ENCODE assay signal across 18 mouse cellular contexts in genomic region chr2:117440801-117441281, GRCm38 (mm10).
DNase-seq lines count a peak whose midpoint lies in the region; ATAC-seq and TF ChIP-seq lines count a peak whose summit lies in the region.
"Had no signal": no experiment of that assay in that cellular context is flagged by ENCODE, and none has a peak within 500 bp of the region (broad histone marks: within the 10 kb centered on the region; RNA-seq: fewer than 3 reads in every experiment).

No protein-coding gene starts in this region.

- H3K27ac ChIP-seq in midbrain, embryonic 11.5 days (ENCODE audit: low read depth, low read length): no peak overlapping the region
- no peak overlapping the region for H3K27ac ChIP-seq in heart, adult 2 months
- H3K27ac ChIP-seq: embryonic facial prominence, embryonic 12.5 days; hindbrain, embryonic 10.5 days; kidney, postnatal 0 days; limb, embryonic 12.5 days; liver, embryonic 13.5 days; lung, embryonic 15.5 days; stomach, embryonic 15.5 days had no signal

- no peaks in the 10 kb centered on the region for H3K36me3 ChIP-seq in midbrain, embryonic 11.5 days (ENCODE audit: control insufficient read depth, insufficient read depth, low read length)
- no peaks in the 10 kb centered on the region for H3K36me3 ChIP-seq in heart, adult 2 months (ENCODE audit: control insufficient read depth, insufficient read depth, low read length)
- H3K36me3 ChIP-seq: embryonic facial prominence, embryonic 12.5 days; hindbrain, embryonic 10.5 days; limb, embryonic 12.5 days; liver, embryonic 13.5 days; lung, embryonic 15.5 days; stomach, embryonic 15.5 days had no signal

- no peaks in the 10 kb centered on the region for H3K79me2 ChIP-seq in heart, adult 2 months (replicated peaks; ENCODE audit: control insufficient read depth, insufficient read depth, low read length)

- no peak for ATAC-seq in midbrain, embryonic 11.5 days (ENCODE audit: low FRiP score)

- no peak for TF ChIP-seq POLR2A in heart, adult 2 months (IDR thresholded peaks at IDR 0.05; ENCODE audit: insufficient read depth, low read depth, low read length)

- no peak overlapping the region for H3K4me2 ChIP-seq in midbrain, embryonic 11.5 days
- H3K4me2 ChIP-seq: embryonic facial prominence, embryonic 12.5 days; liver, embryonic 13.5 days; lung, embryonic 15.5 days; stomach, embryonic 15.5 days had no signal

- WGBS in midbrain, embryonic 11.5 days: 81% methylated on average over 7 of the region's 7 CpGs
- 70% methylated on average over 7 of the region's 7 CpGs for WGBS in heart, adult 2 months

- DNase-seq in CD4-positive, CD25-positive, alpha-beta regulatory T cell, adult 2 months (ENCODE audit: low read depth, low spot score): peak; percentile 69
- DNase-seq in CD8-positive naive resting alpha-beta T cell, adult 2 months (ENCODE audit: low read depth in 2 of 2, low spot score in 2 of 2): peak; percentile 21 to 29
- DNase-seq in adrenal gland, postnatal 36 days: peak; percentile 29 to 40
- peak; percentile 74 for DNase-seq in thymus, postnatal 14 days
- DNase-seq in midbrain, embryonic 11.5 days (ENCODE audit: low spot score, missing footprints): no peak
- DNase-seq in heart, adult 2 months: no peak
- DNase-seq in spleen, adult 18-20 months: no peak
- DNase-seq: cerebellum, adult 2 months; liver, embryonic 13.5 days; midbrain, embryonic 14.5 days; right cerebral cortex, adult 18-20 months had no signal

- H3K4me1 ChIP-seq in midbrain, embryonic 11.5 days (ENCODE audit: control insufficient read depth, insufficient read depth, low read length): no peaks in the 10 kb centered on the region
- H3K4me1 ChIP-seq in heart, adult 2 months (ENCODE audit: control insufficient read depth, insufficient read depth, low read length): no peaks in the 10 kb centered on the region; the same call in 1 of the 2 replicates
- H3K4me1 ChIP-seq: embryonic facial prominence, embryonic 12.5 days; hindbrain, embryonic 10.5 days; limb, embryonic 12.5 days; liver, embryonic 13.5 days; lung, embryonic 15.5 days; stomach, embryonic 15.5 days had no signal

- no peaks in the 10 kb centered on the region for H3K9me3 ChIP-seq in midbrain, embryonic 11.5 days (ENCODE audit: control insufficient read depth, low read length)
- H3K9me3 ChIP-seq: embryonic facial prominence, embryonic 12.5 days; hindbrain, embryonic 10.5 days; limb, embryonic 12.5 days; liver, embryonic 13.5 days; lung, embryonic 15.5 days; stomach, embryonic 15.5 days had no signal

- no peak for TF ChIP-seq EP300 in heart, adult 2 months (IDR thresholded peaks at IDR 0.05; ENCODE audit: insufficient read depth, low read depth, low read length)

- intact Hi-C loops in heart, adult 2 months (cut with DNase I): no loop called here

- TF ChIP-seq CTCF in heart, adult 2 months (IDR thresholded peaks at IDR 0.05): no peak

- no peak overlapping the region for H3K9ac ChIP-seq in midbrain, embryonic 11.5 days (ENCODE audit: low read length)
- no peak overlapping the region for H3K9ac ChIP-seq in heart, adult 2 months (ENCODE audit: low read depth, low read length)
- H3K9ac ChIP-seq: embryonic facial prominence, embryonic 12.5 days; limb, embryonic 12.5 days; liver, embryonic 13.5 days; lung, embryonic 15.5 days; stomach, embryonic 15.5 days had no signal

- no peak overlapping the region for H3K4me3 ChIP-seq in midbrain, embryonic 11.5 days (ENCODE audit: low read depth, low read length)
- H3K4me3 ChIP-seq in heart, adult 2 months: no peak overlapping the region
- H3K4me3 ChIP-seq: embryonic facial prominence, embryonic 12.5 days; hindbrain, embryonic 10.5 days; limb, embryonic 12.5 days; liver, embryonic 13.5 days; lung, embryonic 15.5 days; myocyte; stomach, embryonic 15.5 days had no signal

- no peaks in the 10 kb centered on the region for H3K27me3 ChIP-seq in midbrain, embryonic 11.5 days (ENCODE audit: control insufficient read depth, insufficient read depth, low read length)
- no peaks in the 10 kb centered on the region for H3K27me3 ChIP-seq in heart, adult 2 months (ENCODE audit: control insufficient read depth, insufficient read depth, low read length)
- H3K27me3 ChIP-seq: embryonic facial prominence, embryonic 12.5 days; liver, embryonic 13.5 days; lung, embryonic 15.5 days; stomach, embryonic 15.5 days had no signal

Comparison
In these comparisons a context has a peak if more than half of its experiments do, and no peak if none do; other contexts are left out.
1. DNase-seq: peak in CD4-positive, CD25-positive, alpha-beta regulatory T cell, adult 2 months (single experiment), CD8-positive naive resting alpha-beta T cell, adult 2 months (2 of 2), adrenal gland, postnatal 36 days (2 of 2) and thymus, postnatal 14 days (single experiment); none in midbrain, embryonic 11.5 days (single experiment), heart, adult 2 months (0 of 2) and spleen, adult 18-20 months (0 of 2).